Mouse (Mus musculus): ENCODE measurements around the gene Ripply3.

DNA sequence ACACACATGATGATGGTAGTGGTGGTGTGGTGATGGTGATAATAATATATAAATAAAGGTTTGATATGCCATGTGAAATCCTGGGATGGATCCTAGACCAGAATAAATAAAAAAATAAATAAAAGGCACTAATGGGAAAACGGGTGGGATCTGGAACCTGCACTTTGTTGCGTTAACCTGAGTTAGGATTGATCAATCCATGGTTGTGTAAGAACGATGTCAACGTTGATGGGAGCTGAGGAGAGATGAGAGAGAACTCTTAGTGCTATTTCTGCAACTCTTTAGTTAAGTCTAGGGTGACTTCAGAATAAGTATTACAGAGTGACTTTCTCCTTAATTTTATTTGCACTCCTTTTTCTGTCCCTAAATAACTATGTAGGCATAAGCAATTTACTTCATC lies 27.0 kb upstream of the Ripply3 start:
- TF ChIP-seq CTCF (IDR thresholded peaks at IDR 0.05; ENCODE audit: borderline replicate concordance, extremely low read depth, insufficient read depth, insufficient read length) (no peak), POLR2A (IDR thresholded peaks at IDR 0.05; ENCODE audit: borderline replicate concordance, extremely low read depth, insufficient read depth, insufficient read length, poor library complexity, severe bottlenecking) (no peak)
